Mouse (Mus musculus): ENCODE data around the gene Cdk17. TPM values are rescaled to one million over a fixed set of nuclear protein-coding genes. Genes with fewer than 3 reads are reported as not detected.
A peak's percentile ranks its signal among the peaks of the same experiment; 100 is the strongest.

Cdk17 gene
- total RNA-seq, 2 experiments from 2014 or later, result 37.6 to 43.6 TPM

DNA sequence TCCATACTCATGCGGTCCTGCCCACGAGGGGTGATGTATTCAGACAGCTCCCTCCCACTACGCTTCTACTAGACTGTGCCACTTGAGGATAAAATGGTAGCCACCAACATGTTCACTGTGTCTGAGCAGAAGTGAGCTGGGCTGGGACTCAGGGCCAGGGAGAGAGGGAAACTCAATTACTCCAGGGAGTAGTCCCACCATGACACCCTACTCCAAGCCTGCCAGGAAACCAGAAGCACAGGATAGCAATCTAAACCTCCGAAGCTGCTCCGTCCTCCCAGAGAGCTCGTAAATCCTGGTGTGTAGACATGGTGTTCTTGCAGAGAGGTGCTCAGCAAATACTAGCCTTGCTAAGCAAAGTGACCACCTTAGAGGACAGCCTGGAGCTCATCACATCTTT, 92.5 kb downstream of the Cdk17 start:
- no peak for ATAC-seq (replicated peaks; ENCODE audit: poor library complexity)

DNA sequence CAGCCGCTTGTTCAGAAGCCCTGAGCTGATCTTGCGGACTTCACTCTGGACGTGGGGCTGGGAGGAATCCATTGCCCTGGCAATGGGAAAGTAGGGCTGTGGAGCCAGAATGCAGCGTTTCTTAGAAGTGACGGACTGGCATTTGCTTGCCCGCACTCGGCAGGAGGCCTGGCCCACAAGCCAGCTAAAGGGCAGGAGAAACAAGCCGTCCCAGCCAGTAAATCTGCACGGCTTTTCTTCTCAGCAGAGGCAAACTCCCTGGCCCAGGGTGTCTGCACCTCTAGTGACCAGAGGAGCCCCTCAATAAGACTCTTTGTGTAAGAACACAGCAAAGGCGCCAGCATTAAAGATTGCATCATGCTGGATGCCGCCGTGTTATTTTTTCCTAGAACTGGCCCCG, 94.6 kb downstream of the Cdk17 start:
- ATAC-seq (replicated peaks; ENCODE audit: poor library complexity), result no peak

DNA sequence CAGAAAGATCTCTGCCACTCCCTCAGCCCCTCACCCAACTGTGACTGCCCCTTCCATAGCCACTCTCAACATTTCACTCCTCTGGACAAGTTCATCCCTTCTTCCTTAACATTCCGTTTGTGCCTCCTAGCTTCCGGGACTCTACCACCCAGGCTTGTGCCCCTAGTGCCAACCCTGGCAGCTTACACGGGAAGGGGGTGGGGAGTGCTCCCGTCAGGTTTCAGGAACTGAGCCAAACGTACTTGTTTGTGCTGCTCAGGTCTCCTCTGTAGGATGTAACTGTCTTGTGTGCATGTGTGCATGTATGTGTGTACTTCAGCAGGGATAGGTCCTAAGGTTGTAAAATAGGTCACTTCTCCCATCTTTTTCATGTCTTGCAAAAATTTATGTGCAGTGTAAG, 99.2 kb downstream of the Cdk17 start:
- no peak for ATAC-seq (replicated peaks; ENCODE audit: poor library complexity)

DNA sequence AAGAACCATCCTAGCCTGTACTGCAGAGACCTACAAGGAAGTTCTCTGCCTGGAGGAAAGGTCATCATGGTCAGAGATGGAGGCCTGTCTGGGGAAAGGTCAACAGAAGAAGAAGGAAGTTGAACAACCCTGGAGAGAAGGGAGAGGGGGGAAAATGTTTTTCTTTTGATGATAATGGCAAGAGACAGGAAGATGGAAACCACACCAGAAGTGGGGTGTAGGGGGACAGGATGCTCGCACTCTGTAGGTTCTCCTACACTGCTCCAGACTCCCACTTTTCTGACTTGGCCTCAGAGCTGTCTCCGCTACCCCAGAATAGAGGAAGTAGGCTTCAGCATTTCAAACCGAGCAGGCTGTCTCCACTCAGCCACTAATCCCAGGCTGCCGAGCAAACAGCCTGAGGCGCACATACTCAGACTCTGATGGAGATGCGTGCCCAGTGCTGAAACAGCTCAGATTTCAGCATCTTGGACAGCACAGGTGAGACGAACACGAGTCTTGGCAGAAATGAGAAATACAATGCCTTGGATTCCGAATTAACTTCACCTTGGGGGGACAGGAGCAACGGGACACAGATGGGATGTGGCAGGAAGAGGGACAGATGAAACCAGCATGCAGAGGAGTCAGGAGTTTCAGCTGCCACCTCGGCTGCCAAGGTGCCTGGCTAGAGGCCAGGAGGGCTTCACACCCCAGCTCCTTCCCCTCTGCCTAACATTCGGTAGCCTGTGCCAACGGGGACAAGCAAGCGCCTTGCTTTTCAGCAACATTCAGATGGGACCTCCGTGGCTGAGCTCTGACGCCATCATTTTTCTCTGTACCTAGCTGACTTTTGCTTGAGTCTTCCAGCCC, 100.7 kb downstream of the Cdk17 start:
- ATAC-seq (replicated peaks; ENCODE audit: poor library complexity), result peak; percentile 79

DNA sequence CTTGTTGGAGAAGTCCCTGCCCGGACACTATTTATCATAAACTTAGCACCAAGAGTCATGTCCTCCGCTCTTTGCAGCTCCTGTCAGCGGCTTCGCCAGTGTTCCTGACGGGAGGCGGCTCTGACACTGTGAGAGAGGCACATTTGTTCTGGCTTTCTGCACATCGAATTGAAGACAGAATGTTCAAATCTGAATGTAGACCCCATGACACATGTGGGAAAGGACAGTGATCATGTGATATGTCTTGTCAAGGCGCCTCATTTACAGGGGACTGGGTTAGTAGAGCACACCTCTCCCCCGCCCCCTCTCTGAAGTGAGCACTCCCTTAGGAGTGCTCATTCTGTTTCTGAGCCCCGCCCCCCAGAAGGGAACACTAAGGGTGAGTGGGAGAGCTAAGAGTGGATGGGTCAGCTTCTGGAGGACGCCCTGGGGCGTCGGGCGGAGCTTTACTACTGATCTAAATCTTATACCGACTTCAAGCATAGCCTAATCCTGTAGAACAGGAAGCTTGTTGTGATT, 101.4 kb downstream of the Cdk17 start:
- peak; percentile 7; the same call in 1 of the 2 replicates for ATAC-seq (replicated peaks; ENCODE audit: poor library complexity)

DNA sequence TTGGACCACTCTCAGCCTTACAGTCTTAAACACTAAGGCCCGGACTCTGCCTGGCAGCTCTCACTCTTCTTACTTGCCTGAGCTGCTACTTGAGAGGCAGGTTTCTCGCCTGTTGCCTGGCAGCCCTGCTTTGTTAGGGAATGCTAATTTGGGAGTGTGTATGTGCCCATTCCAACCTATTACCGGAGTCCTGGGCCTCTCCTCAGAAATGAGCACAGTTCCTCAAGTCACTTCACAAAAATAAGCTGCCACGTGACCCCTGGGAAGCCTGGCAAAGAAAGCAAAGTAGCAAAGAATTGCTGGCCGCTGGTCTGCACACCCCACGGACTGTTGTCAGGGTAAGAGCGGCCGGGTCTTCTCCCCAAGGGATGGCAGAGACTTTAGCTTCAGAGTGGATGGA, 102.8 kb downstream of the Cdk17 start:
- ATAC-seq (replicated peaks; ENCODE audit: poor library complexity), result no peak

DNA sequence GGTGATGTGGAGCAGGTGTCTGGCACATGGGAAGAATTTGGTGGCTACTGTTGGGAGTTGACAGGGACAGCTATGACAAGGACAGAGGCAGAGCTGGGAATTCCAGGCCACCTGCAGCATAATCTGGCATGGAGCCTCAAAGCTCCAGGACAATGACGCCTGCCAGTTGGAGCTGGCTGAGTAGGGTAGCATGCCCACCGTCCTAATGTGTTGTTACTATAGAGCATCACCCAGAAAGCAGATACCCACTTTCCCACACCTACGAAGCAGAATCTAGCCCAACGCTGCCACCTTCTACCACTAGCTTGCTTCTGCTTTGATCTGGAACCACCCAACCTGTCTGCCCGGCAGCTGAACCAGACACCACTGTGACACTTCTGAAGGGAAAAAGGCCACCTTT, 103.3 kb downstream of the Cdk17 start:
- ATAC-seq (replicated peaks; ENCODE audit: poor library complexity), result no peak

DNA sequence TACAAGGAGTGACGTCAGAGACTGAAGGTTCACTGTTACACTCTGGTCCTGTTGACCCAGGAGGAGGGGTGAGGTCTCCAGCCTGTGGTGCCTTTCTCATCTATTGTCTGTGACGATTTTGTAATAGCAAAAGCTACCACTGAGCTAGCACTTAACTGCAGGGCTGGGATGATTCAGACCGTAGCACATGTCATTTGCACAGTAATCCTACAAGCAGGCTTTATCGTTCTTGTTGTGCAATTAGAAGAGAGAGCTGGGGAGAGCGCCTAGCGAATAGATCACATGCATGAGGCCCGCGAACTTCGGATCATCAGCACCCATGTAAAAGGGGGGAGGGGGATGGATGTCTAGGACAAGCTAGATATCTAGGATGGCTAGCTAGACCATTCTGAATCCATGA, 105.2 kb downstream of the Cdk17 start:
- ATAC-seq (replicated peaks; ENCODE audit: poor library complexity), result no peak

DNA sequence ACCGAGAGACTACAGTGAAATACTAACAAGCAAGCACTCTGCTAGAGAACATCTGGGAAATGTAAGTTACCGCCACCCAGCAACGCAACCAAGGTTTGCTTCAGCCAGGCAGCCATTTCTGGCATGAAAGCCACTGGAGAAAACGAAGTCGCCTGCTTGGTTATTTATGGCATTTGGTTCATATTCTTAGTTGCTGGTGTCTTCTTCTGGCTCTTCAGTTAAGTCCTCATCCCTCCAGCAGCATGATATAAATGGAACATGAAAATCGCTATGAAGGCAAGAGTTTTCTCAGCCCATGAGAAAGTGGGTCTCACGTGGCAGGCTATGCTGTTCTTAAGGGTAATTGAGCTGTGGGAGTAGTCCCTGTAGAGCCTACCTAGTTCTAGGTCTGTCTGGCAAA, 105.8 kb downstream of the Cdk17 start:
- no peak for ATAC-seq (replicated peaks; ENCODE audit: poor library complexity)

DNA sequence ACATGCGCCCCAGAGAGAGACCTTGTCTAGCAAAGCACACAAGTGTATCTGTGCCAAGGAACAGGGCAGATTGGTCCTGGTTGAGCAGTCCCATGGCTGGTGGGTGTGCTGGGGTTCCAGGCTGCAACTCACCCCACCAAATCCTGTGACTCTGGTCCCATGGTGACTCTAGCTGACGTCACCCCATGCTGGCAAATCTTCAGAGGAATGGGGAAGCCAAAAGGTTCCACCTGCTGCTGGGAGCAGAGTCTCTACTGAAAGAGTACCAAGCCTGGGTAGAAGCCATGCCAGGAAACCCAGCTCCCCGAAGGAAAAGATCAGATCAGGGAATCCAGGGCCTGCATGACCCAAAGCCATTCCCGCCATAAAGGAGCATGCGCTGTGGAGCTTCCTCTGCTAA, 106.8 kb downstream of the Cdk17 start:
- ATAC-seq (replicated peaks; ENCODE audit: poor library complexity), result no peak

DNA sequence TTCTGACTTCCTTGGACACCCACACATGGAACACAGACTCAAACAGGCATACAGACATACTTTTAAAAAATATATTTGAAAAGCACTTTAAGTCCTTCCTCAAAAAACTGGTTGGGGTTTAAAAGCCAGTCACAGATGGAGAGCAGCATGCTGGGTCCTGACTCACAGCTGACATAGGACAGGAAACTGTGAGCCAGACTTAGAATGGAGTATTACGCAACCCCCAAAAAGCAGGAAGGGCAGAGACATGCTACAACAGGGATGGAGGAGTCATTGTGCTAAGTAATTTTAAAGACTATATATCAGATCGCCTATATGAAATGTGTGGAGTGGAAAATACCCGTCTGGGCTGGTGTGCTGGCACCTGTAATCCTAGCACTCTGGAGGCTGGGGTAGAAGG, 107.7 kb downstream of the Cdk17 start:
- ATAC-seq (replicated peaks; ENCODE audit: poor library complexity), result peak; percentile 74

DNA sequence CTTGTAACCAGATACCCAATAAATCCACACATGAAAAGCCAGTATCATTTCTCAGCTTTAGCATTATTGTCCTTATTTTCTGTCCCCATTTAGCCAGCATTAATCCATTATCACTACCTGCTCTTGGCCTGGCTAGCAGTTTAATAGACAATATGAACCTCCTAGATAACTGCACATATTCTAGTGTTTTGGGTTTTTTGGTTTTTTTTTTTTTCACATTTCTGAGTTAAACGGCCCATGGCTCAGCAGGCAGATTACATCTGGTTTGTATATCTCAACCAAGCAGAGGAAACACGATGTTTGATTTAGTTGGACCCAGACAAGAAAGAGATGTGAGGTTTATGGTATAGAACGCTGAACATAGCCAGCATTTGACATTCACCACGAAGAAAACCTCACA, 109.1 kb downstream of the Cdk17 start:
- peak; percentile 20 for ATAC-seq (replicated peaks; ENCODE audit: poor library complexity)

DNA sequence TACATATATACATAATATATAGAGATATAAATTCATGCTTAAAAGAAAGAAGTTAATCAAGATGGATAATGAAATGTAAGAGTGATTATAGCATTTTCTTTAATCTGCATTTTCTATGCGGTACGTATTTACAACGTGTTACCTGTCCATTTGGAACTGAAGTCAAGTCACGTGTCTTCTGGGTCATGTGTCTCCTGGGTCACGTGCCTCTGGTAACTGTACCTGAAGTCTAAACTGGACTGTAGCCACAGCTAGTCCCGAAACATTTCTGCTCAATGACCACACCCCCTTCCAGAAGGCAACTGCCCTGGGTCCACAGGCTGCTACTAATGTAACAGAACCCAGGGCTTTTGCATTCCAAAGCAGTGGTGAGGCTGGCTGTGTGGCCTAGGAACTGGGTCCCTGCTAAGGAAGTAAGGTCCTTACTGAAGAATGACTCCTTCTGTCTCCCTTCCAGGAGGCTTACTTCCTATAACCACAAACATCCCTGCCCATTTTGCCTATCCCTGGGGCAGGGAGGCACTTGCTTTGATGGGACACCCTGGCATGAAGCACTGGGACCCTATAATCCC, 110.3 kb downstream of the Cdk17 start:
- ATAC-seq (replicated peaks; ENCODE audit: poor library complexity), result no peak

DNA sequence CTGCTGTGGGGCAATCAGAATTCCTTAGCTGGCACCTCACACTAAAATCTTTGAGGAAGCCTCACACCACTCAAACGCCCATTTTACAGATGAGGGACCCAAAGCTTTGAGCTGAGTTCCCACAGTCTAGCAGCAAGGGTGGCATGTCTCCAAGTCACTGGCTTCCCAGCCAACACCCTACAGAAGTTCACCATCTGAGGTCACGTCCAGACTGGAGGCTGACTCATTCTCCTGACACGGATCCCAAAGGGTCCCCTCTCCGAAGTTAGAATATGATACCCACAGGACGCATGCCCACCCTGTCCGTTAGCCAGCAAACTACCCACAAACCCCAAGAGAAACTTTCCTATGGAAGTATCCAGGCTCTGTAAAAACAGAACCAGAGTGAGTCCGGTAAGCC, 111.2 kb downstream of the Cdk17 start:
- no peak for ATAC-seq (replicated peaks; ENCODE audit: poor library complexity)

DNA sequence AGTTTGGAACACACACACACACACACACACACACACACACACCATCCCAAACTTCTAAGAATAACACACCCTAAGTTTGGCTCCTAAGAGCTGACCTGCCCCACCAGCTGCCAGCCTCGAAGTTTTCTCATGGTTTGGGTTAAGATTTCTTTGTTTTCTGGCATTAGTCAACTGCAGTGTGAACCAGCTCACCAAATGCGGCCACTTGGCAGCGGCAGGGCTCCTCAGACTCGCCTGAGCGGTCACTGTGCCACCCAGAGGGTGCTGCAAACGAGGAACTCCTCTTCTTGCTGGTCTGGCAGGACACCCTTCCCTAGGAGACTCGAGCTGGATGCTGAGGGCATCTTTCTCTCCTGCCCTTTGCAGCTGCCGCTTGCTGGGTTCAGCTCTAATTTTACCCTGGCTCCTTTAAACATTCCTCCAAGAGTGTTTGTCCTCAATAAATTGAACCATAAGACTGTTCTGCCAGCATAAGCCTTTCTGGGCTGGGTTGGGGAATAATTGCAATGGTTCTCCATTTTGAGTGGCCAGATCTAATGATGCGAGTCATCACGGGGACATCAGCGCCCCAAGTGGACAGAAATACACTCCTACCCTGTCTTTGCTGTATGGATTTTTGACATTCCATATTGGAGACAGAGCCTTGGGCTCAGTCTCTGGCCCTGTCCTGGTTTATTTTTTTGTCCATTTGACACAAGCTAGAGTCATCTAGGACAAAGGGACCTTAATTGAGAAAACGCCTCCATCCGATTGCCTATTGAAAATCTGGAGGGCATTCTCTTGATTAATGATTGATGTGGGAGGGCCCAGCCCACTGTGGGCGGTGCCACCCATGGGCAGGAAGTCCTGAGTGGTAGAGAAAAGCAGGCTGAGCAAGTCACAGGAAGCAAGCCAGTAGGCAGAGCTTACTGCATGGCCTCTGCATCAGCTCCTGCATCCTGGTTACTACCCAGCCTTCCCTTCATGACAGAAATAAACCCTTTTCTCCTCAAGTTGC, 112.6 kb downstream of the Cdk17 start:
- ATAC-seq (replicated peaks; ENCODE audit: poor library complexity), result 0 out of 2 replicates have a peak, but pooled peaks have one; percentile 27

DNA sequence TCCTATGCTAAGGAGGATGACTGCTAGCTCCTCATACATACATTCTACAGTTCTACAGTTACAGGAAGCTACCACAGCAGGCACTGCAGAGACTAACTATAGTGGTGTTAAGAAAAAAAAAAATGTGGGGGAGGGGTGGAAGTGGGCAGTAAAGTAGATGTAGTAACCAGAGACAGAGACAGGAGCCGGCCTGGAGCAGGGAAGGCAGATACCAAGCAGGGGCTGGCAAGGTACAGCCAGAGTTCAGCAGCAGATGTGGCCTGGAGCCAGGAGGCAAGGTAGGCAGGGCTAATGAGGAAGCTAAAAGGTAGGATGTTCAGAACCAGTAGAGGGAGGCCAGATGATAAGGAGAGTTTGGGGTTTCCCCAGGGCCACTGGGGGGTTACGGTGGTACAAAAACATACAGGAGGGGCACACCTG, 113.6 kb downstream of the Cdk17 start:
- peak; percentile 34 for ATAC-seq (replicated peaks; ENCODE audit: poor library complexity)

DNA sequence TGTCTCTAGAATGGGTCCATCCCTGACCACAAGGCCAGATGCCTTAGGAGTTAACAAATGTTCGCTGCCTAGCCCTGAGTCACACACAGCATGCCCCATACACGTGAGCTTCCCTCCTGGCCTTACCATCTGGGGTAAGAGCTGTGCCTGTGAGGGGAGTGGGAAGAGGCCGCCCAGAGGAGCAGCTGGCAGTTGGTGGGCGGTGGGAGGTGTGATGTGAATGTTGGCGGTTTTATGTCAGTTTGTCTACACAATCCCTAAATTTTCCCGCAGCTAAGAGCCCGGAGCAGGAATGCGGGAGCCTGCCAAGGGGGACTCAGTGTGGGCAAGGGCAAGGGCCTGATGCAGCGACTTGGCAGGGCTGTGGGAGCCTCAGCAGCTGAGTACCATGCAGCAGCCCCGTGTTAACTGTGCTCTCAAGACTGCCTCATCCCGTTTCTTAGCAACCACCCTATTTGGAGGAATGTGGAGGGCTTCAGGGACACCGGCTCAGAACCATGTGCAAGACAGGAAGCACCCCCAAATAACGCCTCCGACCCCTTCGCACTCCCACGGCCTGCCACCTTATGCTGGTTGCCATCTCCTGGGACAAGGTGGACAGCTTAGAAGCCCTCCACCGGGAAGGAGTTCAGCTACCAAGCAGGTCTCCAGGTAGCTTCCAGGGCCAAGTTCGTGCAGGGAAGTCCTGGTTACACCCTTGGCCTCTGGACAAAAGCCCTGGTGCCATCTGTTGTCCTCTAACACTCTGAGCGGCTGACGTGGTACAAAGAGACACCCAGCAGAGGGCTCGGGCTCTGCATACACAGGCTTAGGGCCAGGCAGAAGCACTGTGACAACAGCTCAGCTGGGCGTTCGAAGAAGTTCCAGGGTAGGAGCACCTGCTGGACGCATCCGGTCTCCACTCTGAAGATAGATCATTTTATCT, 114.8 kb downstream of the Cdk17 start:
- no peak for ATAC-seq (replicated peaks; ENCODE audit: poor library complexity)

DNA sequence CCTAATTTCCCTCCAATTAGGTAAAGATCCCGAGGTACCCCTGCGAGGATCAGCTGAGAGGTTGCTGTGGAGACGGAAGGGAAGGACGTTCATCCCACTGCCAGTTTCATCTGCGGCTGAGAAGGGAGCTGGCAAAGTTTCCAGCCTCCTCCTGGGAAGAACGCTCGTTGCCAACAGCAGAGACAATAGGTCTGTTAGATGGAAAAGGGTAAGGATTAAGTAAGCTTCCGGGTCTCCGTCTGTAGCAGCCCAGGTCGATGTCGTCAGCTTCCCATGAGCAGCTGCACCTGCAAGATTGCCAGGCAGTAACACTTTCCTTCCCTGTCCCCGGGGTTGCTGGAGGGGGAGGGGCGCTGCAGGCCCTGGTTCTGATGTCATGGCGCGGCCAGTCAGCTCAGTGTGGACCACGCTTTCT, 115.7 kb downstream of the Cdk17 start:
- ATAC-seq (replicated peaks; ENCODE audit: poor library complexity), result peak; percentile 59

DNA sequence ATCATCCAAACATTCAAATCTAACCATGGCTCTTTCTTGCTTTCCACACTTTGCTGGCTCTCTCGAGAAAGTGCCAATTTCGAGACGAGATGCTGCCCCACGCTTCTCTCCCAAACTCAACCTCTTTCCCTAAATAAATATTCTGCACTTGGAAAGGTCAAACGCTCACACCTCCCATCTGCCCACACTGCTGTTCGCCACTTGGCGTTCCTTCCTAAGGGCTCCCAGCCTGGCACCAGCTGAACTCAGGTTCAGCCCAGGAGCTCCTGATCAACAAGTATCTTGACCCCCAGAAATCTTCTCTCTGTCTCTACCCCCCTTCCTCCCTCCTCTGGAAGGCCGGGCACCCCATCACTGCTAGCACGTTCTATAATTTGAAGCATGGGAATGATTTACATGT, 116.2 kb downstream of the Cdk17 start:
- ATAC-seq (replicated peaks; ENCODE audit: poor library complexity), result no peak

DNA sequence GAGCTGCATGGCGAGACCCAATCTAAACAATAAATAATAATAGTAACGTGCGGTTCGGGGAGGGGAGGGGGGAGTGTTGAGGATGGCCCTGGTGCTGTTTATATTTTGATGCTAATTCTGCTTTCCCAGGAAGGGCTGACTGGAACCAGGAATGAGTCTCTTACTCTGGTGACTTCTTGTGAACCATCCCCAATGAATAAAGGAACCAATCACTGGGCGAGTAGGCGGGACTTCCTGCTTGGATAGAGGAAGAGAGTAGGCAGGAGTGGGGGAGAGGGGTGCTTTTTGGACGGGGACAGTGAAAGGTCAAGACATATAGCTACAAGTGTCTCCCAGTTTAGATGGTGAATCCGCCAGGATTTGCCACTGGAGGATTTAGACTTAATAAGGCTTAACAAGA, 117.7 kb downstream of the Cdk17 start:
- ATAC-seq (replicated peaks; ENCODE audit: poor library complexity), result no peak

All from megakaryocyte progenitor cell, adult 5-6 weeks (primary cell).